In genomic region chr9:62534691-62535090, GRCm38 (mm10) we compare ENCODE assay signal across 11 mouse cellular contexts. TPM values are rescaled to one million over a fixed set of nuclear protein-coding genes. Genes with fewer than 3 reads are reported as not detected.
A peak's percentile ranks its signal among the peaks of the same experiment; 100 is the strongest.
DNase-seq lines count a peak whose midpoint lies in the region; ATAC-seq and TF ChIP-seq lines count a peak whose summit lies in the region.
"Had no signal": no experiment of that assay in that cellular context is flagged by ENCODE, and none has a peak within 500 bp of the region (broad histone marks: within the 10 kb centered on the region; RNA-seq: fewer than 3 reads in every experiment).

No protein-coding gene starts in this region.

- no peaks in the 10 kb centered on the region for H3K36me3 ChIP-seq in embryonic facial prominence, embryonic 14.5 days (ENCODE audit: control insufficient read depth, insufficient read depth, low read length)
- no peaks in the 10 kb centered on the region for H3K36me3 ChIP-seq in embryonic facial prominence, embryonic 10.5 days (replicated peaks)
- no peaks in the 10 kb centered on the region for H3K36me3 ChIP-seq in lung, embryonic 14.5 days (ENCODE audit: insufficient read depth)
- no peaks in the 10 kb centered on the region for H3K36me3 ChIP-seq in forebrain, embryonic 16.5 days (ENCODE audit: control insufficient read depth, insufficient read depth)
- no peaks in the 10 kb centered on the region for H3K36me3 ChIP-seq in midbrain, postnatal 0 days (ENCODE audit: insufficient read depth, low read length)
- H3K36me3 ChIP-seq: heart, embryonic 12.5 days had no signal

- ATAC-seq in embryonic facial prominence, embryonic 14.5 days (ENCODE audit: low read depth), result no peak
- ATAC-seq in lung, embryonic 14.5 days (ENCODE audit: insufficient read depth), result no peak
- ATAC-seq in forebrain, embryonic 16.5 days, result no peak
- ATAC-seq in midbrain, postnatal 0 days (ENCODE audit: low FRiP score), result no peak

- peak overlapping the region; percentile 97; the same call in 1 of the 2 replicates for H3K4me2 ChIP-seq in embryonic facial prominence, embryonic 14.5 days (ENCODE audit: low read depth, low read length)
- peak overlapping the region; percentile 88; the same call in 1 of the 2 replicates for H3K4me2 ChIP-seq in lung, embryonic 14.5 days
- peak overlapping the region; percentile 64 for H3K4me2 ChIP-seq in forebrain, embryonic 16.5 days (ENCODE audit: low read length)
- H3K4me2 ChIP-seq in midbrain, postnatal 0 days (ENCODE audit: low read depth, low read length, poor library complexity, severe bottlenecking), result peak overlapping the region; percentile 85

- WGBS in embryonic facial prominence, embryonic 14.5 days, result 81% methylated on average over 7 of the region's 7 CpGs
- 85% methylated on average over 7 of the region's 7 CpGs for WGBS in embryonic facial prominence, embryonic 10.5 days
- 83% methylated on average over 7 of the region's 7 CpGs for WGBS in lung, embryonic 14.5 days
- 82% methylated on average over 7 of the region's 7 CpGs for WGBS in forebrain, embryonic 16.5 days
- 63% methylated on average over 7 of the region's 7 CpGs for WGBS in midbrain, postnatal 0 days

- H3K27me3 ChIP-seq in embryonic facial prominence, embryonic 14.5 days (replicated peaks; ENCODE audit: control insufficient read depth, insufficient read depth, low read length), result no peaks in the 10 kb centered on the region
- H3K27me3 ChIP-seq in embryonic facial prominence, embryonic 10.5 days (replicated peaks; ENCODE audit: low read depth, poor library complexity, severe bottlenecking), result peaks cover 66% of the 10 kb centered on the region
- no peaks in the 10 kb centered on the region for H3K27me3 ChIP-seq in lung, embryonic 14.5 days (ENCODE audit: insufficient read depth, low read length)
- no peaks in the 10 kb centered on the region for H3K27me3 ChIP-seq in forebrain, embryonic 16.5 days (replicated peaks; ENCODE audit: control insufficient read depth, insufficient read depth, low read length)
- no peaks in the 10 kb centered on the region for H3K27me3 ChIP-seq in midbrain, postnatal 0 days (ENCODE audit: insufficient read depth, low read length)

- no peaks in the 10 kb centered on the region for H3K9me3 ChIP-seq in embryonic facial prominence, embryonic 14.5 days (ENCODE audit: control insufficient read depth, low read length)
- no peaks in the 10 kb centered on the region for H3K9me3 ChIP-seq in embryonic facial prominence, embryonic 10.5 days
- H3K9me3 ChIP-seq in lung, embryonic 14.5 days (ENCODE audit: low read depth, low read length), result no peaks in the 10 kb centered on the region
- no peaks in the 10 kb centered on the region for H3K9me3 ChIP-seq in forebrain, embryonic 16.5 days (ENCODE audit: control insufficient read depth, low read length)
- no peaks in the 10 kb centered on the region for H3K9me3 ChIP-seq in midbrain, postnatal 0 days (ENCODE audit: low read length)
- H3K9me3 ChIP-seq: heart, embryonic 12.5 days had no signal

- H3K4me1 ChIP-seq in embryonic facial prominence, embryonic 14.5 days (ENCODE audit: control insufficient read depth, insufficient read depth, low read length), result peaks cover 35% of the 10 kb centered on the region
- H3K4me1 ChIP-seq in embryonic facial prominence, embryonic 10.5 days, result peaks cover 55% of the 10 kb centered on the region
- H3K4me1 ChIP-seq in lung, embryonic 14.5 days (ENCODE audit: insufficient read depth), result peaks cover 20% of the 10 kb centered on the region
- H3K4me1 ChIP-seq in forebrain, embryonic 16.5 days (replicated peaks; ENCODE audit: control insufficient read depth, insufficient read depth, low read length), result peaks cover 81% of the 10 kb centered on the region
- H3K4me1 ChIP-seq in midbrain, postnatal 0 days (ENCODE audit: insufficient read depth, low read length), result peaks cover 29% of the 10 kb centered on the region

- no peak for TF ChIP-seq CTCF in lung, embryonic 14.5 days (IDR thresholded peaks at IDR 0.05; ENCODE audit: low read depth)
- no peak for TF ChIP-seq CTCF in midbrain, postnatal 0 days (IDR thresholded peaks at IDR 0.05)

- DNase-seq in embryonic facial prominence, embryonic 14.5 days (ENCODE audit: low spot score), result no peak
- no peak for DNase-seq in embryonic facial prominence, embryonic 10.5 days (ENCODE audit: low spot score)
- DNase-seq in lung, embryonic 14.5 days, result no peak
- DNase-seq in lung, postnatal 36 days, result no peak
- no peak for DNase-seq in midbrain, postnatal 0 days (ENCODE audit: low spot score)
- no peak for DNase-seq in spleen, postnatal 36 days (ENCODE audit: low spot score in 2 of 2)
- no peak for DNase-seq in layer of hippocampus, postnatal 25 days (ENCODE audit: extremely low spot score in 1 of 2, low spot score in 1 of 2)
- DNase-seq: adrenal gland, postnatal 36 days; kidney, postnatal 4 days had no signal

- H3K9ac ChIP-seq in embryonic facial prominence, embryonic 14.5 days (ENCODE audit: low read depth, low read length), result no peak overlapping the region
- 0 out of 2 replicates have a peak overlapping the region, but pooled peaks have one; percentile 88 for H3K9ac ChIP-seq in lung, embryonic 14.5 days
- peak overlapping the region; percentile 99; the same call in 1 of the 2 replicates for H3K9ac ChIP-seq in forebrain, embryonic 16.5 days (replicated peaks; ENCODE audit: low read depth, low read length)
- no peak overlapping the region for H3K9ac ChIP-seq in midbrain, postnatal 0 days (replicated peaks; ENCODE audit: low read length, poor library complexity, severe bottlenecking)
- H3K9ac ChIP-seq: heart, embryonic 12.5 days had no signal

- no peak overlapping the region for H3K4me3 ChIP-seq in embryonic facial prominence, embryonic 14.5 days (ENCODE audit: low read depth, low read length)
- H3K4me3 ChIP-seq in embryonic facial prominence, embryonic 10.5 days, result no peak overlapping the region
- no peak overlapping the region for H3K4me3 ChIP-seq in lung, embryonic 14.5 days (ENCODE audit: low read depth, low read length)
- H3K4me3 ChIP-seq in forebrain, embryonic 16.5 days (replicated peaks; ENCODE audit: low read length), result peak overlapping the region; percentile 75
- H3K4me3 ChIP-seq in midbrain, postnatal 0 days (ENCODE audit: low read depth, low read length), result no peak overlapping the region
- H3K4me3 ChIP-seq: heart, embryonic 12.5 days had no signal

- H3K27ac ChIP-seq in embryonic facial prominence, embryonic 14.5 days (replicated peaks; ENCODE audit: low read depth, low read length), result no peak overlapping the region
- no peak overlapping the region for H3K27ac ChIP-seq in embryonic facial prominence, embryonic 10.5 days (replicated peaks)
- no peak overlapping the region for H3K27ac ChIP-seq in lung, embryonic 14.5 days (ENCODE audit: low read depth)
- no peak overlapping the region for H3K27ac ChIP-seq in forebrain, embryonic 16.5 days (ENCODE audit: low read length)
- H3K27ac ChIP-seq in midbrain, postnatal 0 days (ENCODE audit: low read depth, low read length), result no peak overlapping the region

RNA-seq across cellular contexts. Expression of gene Coro2b, which starts 2.2 kb away (rescaled TPM):
- 11.1 and 12.3 TPM in 2 replicates for polyA plus RNA-seq in embryonic facial prominence, embryonic 14.5 days (2014; fragmentation: Nextera tagmentation; extraction: Ambion mirVana)
- polyA plus RNA-seq in embryonic facial prominence, embryonic 10.5 days (2016; fragmentation: Nextera tagmentation; extraction: Ambion mirVana), result 7.6 and 9.5 TPM in 2 replicates
- polyA plus RNA-seq in lung, embryonic 14.5 days (2014; fragmentation: Nextera tagmentation; extraction: Ambion mirVana), result 22.2 and 26.2 TPM in 2 replicates
- polyA plus RNA-seq in forebrain, embryonic 16.5 days (2015; fragmentation: Nextera tagmentation; extraction: Ambion mirVana), result 41.7 and 44.9 TPM in 2 replicates
- total RNA-seq in midbrain, postnatal 0 days (2014; rRNA removed), result 36.2 and 45.8 TPM in 2 replicates
- 21.4 and 22.8 TPM in 2 replicates for polyA plus RNA-seq in midbrain, postnatal 0 days (2015; fragmentation: Nextera tagmentation; extraction: Ambion mirVana)
- 100 to 1,000 TPM; 220 to 233 TPM for total RNA-seq in layer of hippocampus, postnatal 25 days (2021)

Comparison
In these comparisons a context has a peak if more than half of its experiments do, and no peak if none do; other contexts are left out.
1. H3K9ac ChIP-seq: peak in lung, embryonic 14.5 days (single experiment) and forebrain, embryonic 16.5 days (single experiment); none in embryonic facial prominence, embryonic 14.5 days (single experiment) and midbrain, postnatal 0 days (single experiment).
2. Peak in every context shown above with its lines, with median percentiles within 50 percentile points of each other: H3K4me2 ChIP-seq.